Mouse (Mus musculus) neutrophil, adult 5-6 weeks (primary cell): Measurements from ENCODE around the gene Man2a1. TPM values are rescaled to one million over a fixed set of nuclear protein-coding genes. Genes with fewer than 3 reads are reported as not detected.

Source experiments
- ATAC-seq: fragments of 151-379, 151-347 bp; 2 replicates; pipeline ENCODE4 v1.8.0; 2017; ENCODE audit warnings: mild to moderate bottlenecking, moderate TSS enrichment; ENCODE audit not compliant: insufficient number of reproducible peaks, poor library complexity, low FRiP score, severe bottlenecking; ENCODE audit errors: extremely low read depth
- total RNA-seq: library from RNA; stranded (forward); fragments of 200-1000 nt; gene quantifications from 2 replicates; pipeline ENCODE4 v1.2.3, GENCODE M21; 2017

The Man2a1 gene
- total RNA-seq, 1 experiment from 2014 or later = 69.0 TPM

- ATAC-seq = no peak
Observed at GRCm38 (mm10) chr17:64676735-64677469, 76.4 kb downstream of the Man2a1 start.

GRCm38 (mm10) chr17:64681461-64681860 is 80.9 kb downstream of the Man2a1 start:
- ATAC-seq = no peak

DNA sequence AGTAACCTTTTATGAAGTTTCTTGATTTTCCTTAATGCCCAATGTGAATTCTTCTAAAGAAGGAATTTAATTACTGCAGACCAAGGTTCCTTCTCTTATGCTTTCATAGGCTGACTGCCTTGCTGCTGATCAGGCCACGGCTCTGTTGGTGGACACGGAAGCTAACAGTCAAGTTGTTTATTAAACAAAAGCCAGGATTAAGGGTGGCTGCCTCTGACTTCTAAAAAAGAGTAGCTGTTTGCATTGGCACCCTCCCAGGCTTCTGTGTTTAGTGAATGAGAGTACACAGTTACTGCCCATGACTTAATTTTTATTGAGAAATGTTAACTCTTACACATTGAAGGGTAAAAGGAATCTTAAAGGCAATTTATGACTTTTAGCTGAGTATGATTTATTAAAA is 81.4 kb downstream of the Man2a1 start:
- no peak for ATAC-seq

DNA sequence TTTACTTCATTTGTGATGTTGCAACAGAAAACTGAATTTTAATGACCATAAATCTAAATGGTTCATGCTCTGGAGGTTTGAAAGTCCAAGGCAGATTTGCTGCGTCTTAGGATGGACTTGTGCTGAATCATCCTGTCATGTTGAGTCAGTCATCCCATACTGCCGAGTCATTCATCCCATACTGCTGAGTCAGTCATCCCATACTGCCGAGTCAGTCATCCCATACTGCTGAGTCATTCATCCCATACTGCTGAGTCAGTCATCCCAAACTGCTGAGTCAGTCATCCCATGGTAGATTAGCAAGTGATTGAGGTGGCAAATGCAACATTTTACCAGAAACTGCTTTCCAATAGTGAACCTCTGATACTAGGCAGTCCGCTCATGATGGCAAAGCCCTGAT is 83.6 kb downstream of the Man2a1 start:
- ATAC-seq = no peak

GRCm38 (mm10) chr17:64685216-64685903 is 84.8 kb downstream of the Man2a1 start:
- ATAC-seq = no peak

DNA sequence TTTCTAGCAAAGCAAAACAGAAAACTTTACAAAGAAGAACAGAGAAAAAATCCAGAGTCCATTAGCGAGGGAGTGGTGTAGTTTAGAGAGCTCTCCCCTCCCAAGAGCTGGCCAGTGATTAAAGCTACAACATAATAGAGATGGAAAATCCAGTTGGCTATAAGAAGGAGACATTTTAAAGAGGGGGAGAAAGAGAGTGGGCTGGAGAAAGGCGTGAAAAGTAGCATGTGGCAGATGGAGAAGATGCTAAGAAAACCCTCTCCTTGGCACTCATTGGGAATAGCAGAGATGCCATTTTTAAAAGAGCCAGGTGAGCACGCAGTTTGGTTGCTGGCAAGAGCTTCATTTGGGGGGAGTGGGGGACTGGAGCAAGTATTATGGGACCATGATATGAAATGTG is 89.1 kb downstream of the Man2a1 start:
- no peak for ATAC-seq

GRCm38 (mm10) chr17:64697277-64697831 is 96.8 kb downstream of the Man2a1 start:
- ATAC-seq = no peak

DNA sequence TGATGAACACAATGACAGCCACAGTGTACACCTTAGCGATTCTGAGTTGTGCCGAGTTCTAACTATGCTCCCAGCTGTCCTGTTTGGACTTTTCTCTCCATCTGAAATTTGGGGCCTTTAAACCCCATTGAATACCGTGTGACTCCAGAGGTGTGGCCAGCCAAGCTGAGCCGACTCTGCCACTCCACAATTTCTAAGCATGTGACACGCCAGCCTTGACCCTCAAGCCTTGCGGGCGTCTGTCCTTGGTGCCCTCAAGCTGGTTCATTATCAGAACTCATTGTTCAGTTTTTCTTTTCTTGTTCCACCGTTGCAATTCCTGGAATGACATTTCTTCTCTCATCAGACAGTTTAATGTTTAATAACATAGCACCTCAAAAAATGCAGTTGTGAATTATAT is 98.0 kb downstream of the Man2a1 start:
- ATAC-seq = no peak

GRCm38 (mm10) chr17:64703649-64704230 is 103.2 kb downstream of the Man2a1 start:
- ATAC-seq = no peak

DNA sequence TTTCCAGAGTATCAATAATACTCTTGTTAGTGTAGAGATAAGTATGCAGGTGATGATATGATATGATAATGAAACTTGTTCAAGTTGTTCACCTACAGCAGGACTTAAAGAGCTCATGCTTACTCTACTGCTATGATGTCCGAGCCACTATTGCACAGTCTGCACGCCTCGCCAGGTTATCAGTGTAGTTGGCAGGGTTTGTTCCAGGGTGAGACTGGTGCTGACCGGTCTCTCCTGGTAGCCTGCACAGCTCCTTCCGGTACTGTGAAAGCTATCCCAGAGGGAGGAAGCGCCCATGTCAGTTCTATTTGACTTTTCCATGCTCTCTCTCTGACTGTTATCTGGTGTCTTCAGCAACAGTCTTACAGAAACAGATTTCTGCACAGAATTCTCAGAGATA is 107.0 kb downstream of the Man2a1 start:
- ATAC-seq = no peak

DNA sequence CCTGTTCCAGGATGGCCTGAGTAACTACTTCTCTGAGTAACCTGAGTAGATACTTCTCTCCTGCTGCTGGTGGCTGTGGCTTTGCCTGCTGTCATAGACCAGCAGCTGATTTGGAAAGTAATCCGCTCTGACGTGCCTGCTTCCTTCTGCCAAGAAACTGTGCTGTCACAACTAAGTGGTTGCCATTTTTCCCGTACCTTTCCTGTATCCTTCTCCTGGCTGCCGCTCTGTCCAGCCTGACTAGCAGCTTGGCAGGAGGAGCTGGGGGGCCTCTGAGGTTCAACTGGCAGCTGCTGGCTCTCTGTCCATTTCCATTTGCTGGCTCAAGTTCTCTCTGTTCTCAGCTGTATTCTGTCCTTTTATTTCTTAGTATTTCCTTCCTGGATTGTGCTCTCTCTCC is 115.8 kb downstream of the Man2a1 start:
- ATAC-seq = no peak

GRCm38 (mm10) chr17:64719760-64720159 is 119.2 kb downstream of the Man2a1 start:
- no peak for ATAC-seq

GRCm38 (mm10) chr17:64721112-64721511 is 120.6 kb downstream of the Man2a1 start:
- ATAC-seq = 0 out of 2 replicates have a peak, but pooled peaks have one; percentile 10

GRCm38 (mm10) chr17:64723162-64723561 is 122.6 kb downstream of the Man2a1 start:
- peak; percentile 54; the same call in 1 of the 2 replicates for ATAC-seq

DNA sequence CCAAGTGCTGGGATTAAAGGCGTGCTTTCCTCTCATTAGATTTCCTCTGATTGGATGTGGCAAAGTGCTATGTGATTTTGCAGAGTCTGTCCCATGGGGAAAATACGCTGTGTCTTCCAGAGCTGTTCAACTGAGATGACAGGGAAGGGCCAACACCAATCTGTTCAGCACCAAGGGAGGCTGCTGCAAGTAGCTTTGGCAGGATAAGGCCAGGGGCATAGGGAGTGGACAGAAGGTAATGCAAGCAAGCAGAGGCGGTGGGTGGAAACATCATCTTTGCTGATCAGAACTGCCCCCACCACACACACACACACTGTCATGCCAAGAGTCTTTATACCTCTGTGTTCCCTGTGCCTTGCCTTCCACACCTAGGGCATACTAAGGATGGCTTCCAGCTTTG is 124.7 kb downstream of the Man2a1 start:
- no peak for ATAC-seq

- peak; percentile 72 for ATAC-seq
Observed at GRCm38 (mm10) chr17:64726032-64726431, 125.5 kb downstream of the Man2a1 start.

DNA sequence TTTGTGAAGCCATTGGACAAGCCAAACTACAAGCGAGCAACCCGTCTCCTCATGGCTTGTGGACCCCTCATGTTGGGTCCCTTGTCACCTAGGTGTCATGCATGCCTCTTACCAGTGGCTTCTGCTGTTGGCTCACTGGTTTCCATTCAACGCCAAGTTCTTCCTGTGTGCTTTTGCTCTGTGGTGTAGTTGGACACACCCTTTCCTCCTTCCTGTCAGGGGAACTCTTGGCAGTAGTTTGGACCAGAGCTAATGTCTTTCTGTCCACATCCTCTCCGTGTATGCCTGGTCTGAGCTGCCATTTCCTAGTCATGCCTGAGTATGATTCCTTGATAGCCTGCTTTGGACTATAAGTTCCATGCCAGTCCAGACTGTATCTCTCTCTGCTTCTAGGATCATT is 135.0 kb downstream of the Man2a1 start:
- no peak for ATAC-seq

DNA sequence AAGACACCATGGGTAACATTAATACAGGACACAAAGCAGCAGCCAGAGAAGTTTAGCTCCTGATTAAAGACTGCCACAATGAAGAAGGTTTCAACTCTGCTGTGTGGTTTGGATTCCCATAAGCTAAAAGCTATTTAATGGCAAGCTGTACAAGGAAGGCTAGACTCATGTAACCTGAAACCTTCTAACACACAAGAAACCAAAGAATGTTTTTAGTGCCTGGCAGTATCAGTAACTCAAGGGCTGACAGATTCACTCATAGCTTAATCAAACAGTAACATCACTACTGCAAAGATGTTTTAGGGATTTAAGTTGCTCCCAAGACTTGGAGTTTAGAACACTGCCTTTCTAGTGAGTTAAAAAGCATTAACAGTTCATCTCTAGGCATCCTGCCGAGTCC is 137.4 kb downstream of the Man2a1 start:
- no peak for ATAC-seq

- ATAC-seq = no peak
Observed at GRCm38 (mm10) chr17:64739129-64739528, 138.6 kb downstream of the Man2a1 start.
